ENCODE assay signal across 8 mouse cellular contexts in the genomic region with DNA sequence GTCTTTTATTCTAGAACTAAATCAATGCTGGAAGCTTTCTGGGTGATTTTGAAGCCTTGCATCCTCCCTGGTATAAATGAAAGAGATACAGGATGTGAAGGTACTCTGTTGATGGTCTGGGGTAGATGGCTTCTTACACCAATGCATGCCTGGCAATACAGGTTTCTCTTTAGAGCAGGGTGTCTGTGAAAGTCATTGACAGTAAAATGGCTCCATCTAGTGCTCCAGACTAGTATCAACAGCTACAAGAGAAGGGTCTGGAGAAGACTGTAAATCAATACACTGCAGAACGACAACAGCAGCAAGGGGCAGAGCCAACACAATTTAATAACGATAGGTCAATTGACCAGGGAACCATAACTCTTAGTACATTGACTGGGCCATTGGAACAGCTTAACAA.
A peak's percentile ranks its signal among the peaks of the same experiment; 100 is the strongest.
DNase-seq lines count a peak whose midpoint lies in the region; ATAC-seq lines count a peak whose summit lies in the region.

No protein-coding gene starts in this region.

- H3K4me3 ChIP-seq in heart, embryonic 10.5 days, result no peak overlapping the region

- no peaks in the 10 kb centered on the region for H3K36me3 ChIP-seq in heart, embryonic 10.5 days

- H3K27me3 ChIP-seq in heart, embryonic 10.5 days (ENCODE audit: insufficient read depth, poor library complexity, severe bottlenecking), result no peaks in the 10 kb centered on the region

- no peaks in the 10 kb centered on the region for H3K4me1 ChIP-seq in heart, embryonic 10.5 days

- no peak overlapping the region for H3K27ac ChIP-seq in heart, embryonic 10.5 days

- 64% methylated on average over 2 of the region's 2 CpGs for WGBS in heart, embryonic 10.5 days

- DNase-seq in heart, adult 18-20 months, result peak; percentile 11 to 36
- DNase-seq in heart, embryonic 10.5 days (ENCODE audit: low spot score), result no peak
- DNase-seq in right cerebral cortex, postnatal 10 days (ENCODE audit: low spot score in 2 of 2), result peak; percentile 36 to 42
- no peak for DNase-seq in right cerebral cortex, postnatal 4 days
- DNase-seq in embryo, embryonic 10 days (ENCODE audit: low spot score), result peak; percentile 61
- peak; percentile 13 to 64 for DNase-seq in layer of hippocampus, postnatal 14 days (ENCODE audit: low spot score in 2 of 2)
- DNase-seq in skeletal muscle tissue, adult 2 months (ENCODE audit: low read depth, low spot score), result peak; percentile 10

- no peak for ATAC-seq in erythroblast, adult 5-6 weeks (replicated peaks; ENCODE audit: low FRiP score, poor library complexity, severe bottlenecking)

- H3K9me3 ChIP-seq in heart, embryonic 10.5 days, result no peaks in the 10 kb centered on the region

Comparison
In these comparisons a context has a peak if more than half of its experiments do, and no peak if none do; other contexts are left out.
1. DNase-seq: peak in heart, adult 18-20 months (2 of 2), right cerebral cortex, postnatal 10 days (2 of 2), embryo, embryonic 10 days (single experiment), layer of hippocampus, postnatal 14 days (2 of 2) and skeletal muscle tissue, adult 2 months (single experiment); none in heart, embryonic 10.5 days (single experiment) and right cerebral cortex, postnatal 4 days (single experiment).